Mouse (Mus musculus) embryonic facial prominence, embryonic 15.5 days (tissue): ENCODE measurements around the gene Lhx6. TPM values are rescaled to one million over a fixed set of nuclear protein-coding genes. Genes with fewer than 3 reads are reported as not detected.
A peak's percentile ranks its signal among the peaks of the same experiment; 100 is the strongest.
"Not testable (repeated sequence)": the region's sequence is repeated elsewhere in the genome, so short reads cannot be mapped to it uniquely, and the experiment has no call there.

ENCODE experiments used
- ATAC-seq: fragments of 200-750 bp; cut with Nextera tagmentation; 2 replicates; pipeline ENCODE4 v1.8.0; 2017; ENCODE audit warnings: low read depth, moderate TSS enrichment; ENCODE audit not compliant: insufficient number of reproducible peaks, low FRiP score, low TSS enrichment
- H3K27ac ChIP-seq: fragments of 300-500 bp; sonication (generic); replicated peaks from 2 replicates; pipeline ENCODE4 v1.5.1; 2015; ENCODE audit warnings: mild to moderate bottlenecking, inconsistent platforms
- H3K27me3 ChIP-seq: fragments of 300-500 bp; sonication (generic); 2 replicates; pipeline ENCODE4 v1.6.1; 2015; ENCODE audit warnings: inconsistent platforms
- H3K36me3 ChIP-seq: fragments of 300-500 bp; sonication (generic); 2 replicates; pipeline ENCODE4 v1.6.1; 2015; ENCODE audit warnings: mild to moderate bottlenecking, inconsistent platforms
- H3K4me1 ChIP-seq: fragments of 300-500 bp; sonication (generic); 2 replicates; pipeline ENCODE4 v1.6.1; 2015; ENCODE audit warnings: inconsistent platforms
- H3K4me2 ChIP-seq: fragments of 300-500 bp; sonication (generic); replicated peaks from 2 replicates; pipeline ENCODE4 v1.6.1; 2015; ENCODE audit warnings: mild to moderate bottlenecking, inconsistent platforms
- H3K4me3 ChIP-seq: fragments of 300-500 bp; sonication (generic); replicated peaks from 2 replicates; pipeline ENCODE4 v1.5.1; 2015; ENCODE audit warnings: mild to moderate bottlenecking, inconsistent platforms
- H3K9ac ChIP-seq: fragments of 300-500 bp; sonication (generic); 2 replicates; pipeline ENCODE4 v1.6.1; 2015; ENCODE audit warnings: inconsistent platforms
- H3K9me3 ChIP-seq: fragments of 300-500 bp; sonication (generic); replicated peaks from 2 replicates; pipeline ENCODE4 v1.6.1; 2016; ENCODE audit warnings: inconsistent platforms
- WGBS: fragments of 180-500 bp; shearing (Covaris S2); methylation state at CpG from one replicate; pipeline ENCODE4 v1.1.7; 2015; 5-methylcytosine and 5-hydroxymethylcytosine counted together
- polyA plus RNA-seq: library from polyadenylated mRNA; unstranded; fragments of >200 nt; fragmentation: Nextera tagmentation; extraction: Ambion mirVana; gene quantifications from 2 replicates; pipeline ENCODE4 v1.2.1, GENCODE M21; 2015

Gene Lhx6
- polyA plus RNA-seq = 7.0 and 7.2 TPM in 2 replicates

GRCm38 (mm10) chr2:36104956-36105741 is at the start of gene Lhx6:
TSS of gene Lhx6 (minus strand) at chr2:36105408.
- H3K9me3 ChIP-seq = no peaks in the 10 kb centered on the region
- H3K27me3 ChIP-seq = peaks cover 84% of the 10 kb centered on the region
- peak within 1 kb of the TSS; percentile 28 for H3K9ac ChIP-seq
- peaks cover 42% of the 10 kb centered on the region for H3K4me1 ChIP-seq
- peak; percentile 55 for ATAC-seq
- peak within 1 kb of the TSS; percentile 56 for H3K27ac ChIP-seq
- no peaks in the 10 kb centered on the region for H3K36me3 ChIP-seq
- WGBS = under 1% methylated on average over 52 of the region's 58 CpGs
- H3K4me3 ChIP-seq = peak within 1 kb of the TSS; percentile 55
- peak within 1 kb of the TSS; percentile 64 for H3K4me2 ChIP-seq

- 97% methylated on average over 4 of the region's 4 CpGs for WGBS
- not testable (repeated sequence) for H3K27ac ChIP-seq, ATAC-seq, H3K4me2 ChIP-seq, H3K9me3 ChIP-seq, H3K4me1 ChIP-seq, H3K4me3 ChIP-seq, H3K9ac ChIP-seq, H3K27me3 ChIP-seq
- peaks cover 11% of the 10 kb centered on the region for H3K36me3 ChIP-seq
Measured at GRCm38 (mm10) chr2:36152401-36152800, 47.2 kb upstream of the Lhx6 start.

- no peak overlapping the region for H3K9ac ChIP-seq
- no peaks in the 10 kb centered on the region for H3K4me1 ChIP-seq
- 39% methylated on average over 7 of the region's 7 CpGs for WGBS
- H3K4me3 ChIP-seq = no peak overlapping the region
- H3K27me3 ChIP-seq = no peaks in the 10 kb centered on the region
- H3K36me3 ChIP-seq = peaks cover 4% of the 10 kb centered on the region; the same call in 1 of the 2 replicates
- H3K9me3 ChIP-seq = no peaks in the 10 kb centered on the region
- no peak overlapping the region for H3K27ac ChIP-seq
- no peak for ATAC-seq
- H3K4me2 ChIP-seq = no peak overlapping the region
Measured at GRCm38 (mm10) chr2:36148876-36149365, 43.7 kb upstream of the Lhx6 start.

GRCm38 (mm10) chr2:36139096-36139495 is 33.9 kb upstream of the Lhx6 start:
- Histone ChIP-seq H3K27me3 (no peaks in the 10 kb centered on the region), H3K4me2 (no peak overlapping the region), H3K4me3 (no peak overlapping the region), H3K27ac (no peak overlapping the region), H3K4me1 (peaks cover 15% of the 10 kb centered on the region), H3K36me3 (peaks cover 12% of the 10 kb centered on the region; the same call in 1 of the 2 replicates), H3K9ac (no peak overlapping the region), H3K9me3 (no peaks in the 10 kb centered on the region)
- no peak for ATAC-seq
- 40% methylated on average over 2 of the region's 2 CpGs for WGBS

DNA sequence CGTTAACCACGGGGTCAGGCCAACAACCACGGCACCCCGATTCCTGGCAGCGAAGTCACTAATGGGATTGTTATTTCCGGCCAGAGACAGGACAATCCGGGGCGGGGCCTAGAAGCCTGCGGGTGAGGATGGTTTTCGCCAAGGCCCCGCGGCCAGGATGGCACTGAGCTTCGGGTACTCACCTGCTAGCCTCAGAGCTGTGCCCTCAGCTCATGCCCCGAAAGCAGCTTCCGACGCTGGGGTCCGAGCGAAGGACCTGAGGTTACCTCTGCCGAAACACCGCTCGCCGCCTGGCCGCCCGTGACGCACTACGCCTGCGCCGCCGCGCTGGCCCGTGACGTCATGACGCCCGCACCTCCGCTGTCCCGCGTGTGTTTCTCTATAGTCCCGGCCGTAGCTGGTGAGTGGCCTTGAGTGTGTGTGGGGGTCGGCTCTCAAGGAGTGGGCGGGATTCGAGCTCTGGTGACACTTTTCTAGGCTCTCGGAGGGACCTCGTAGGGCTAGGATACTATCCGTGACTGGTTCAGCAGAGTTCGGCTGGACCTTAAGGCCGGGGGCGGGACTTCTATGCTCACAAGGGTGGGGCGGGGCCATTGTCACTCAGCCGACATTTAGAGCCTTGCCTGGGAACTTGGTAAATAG is 31.2 kb upstream of the Lhx6 start, which contains the start of the genes Mrrf and Rbm18:
TSS of gene Mrrf (plus strand) at position 90 of the 642 bp plus-strand sequence.
TSS of gene Rbm18 (minus strand) at position 474 of the 642 bp plus-strand sequence.
- Histone ChIP-seq H3K36me3 (peaks cover 22% of the 10 kb centered on the region), H3K9me3 (no peaks in the 10 kb centered on the region), H3K27ac (peak within 1 kb of the TSS; percentile 87), H3K27me3 (no peaks in the 10 kb centered on the region), H3K4me3 (peak within 1 kb of the TSS; percentile 74), H3K4me1 (peaks cover 15% of the 10 kb centered on the region), H3K9ac (peak within 1 kb of the TSS; percentile 71), H3K4me2 (peak within 1 kb of the TSS; percentile 61)
- under 1% methylated on average over 50 of the region's 50 CpGs for WGBS
- peak; percentile 96 for ATAC-seq

- no peaks in the 10 kb centered on the region for H3K9me3 ChIP-seq
- WGBS = under 1% methylated on average over 4 of the region's 4 CpGs
- peaks cover 15% of the 10 kb centered on the region for H3K4me1 ChIP-seq
- peak overlapping the region; percentile 61 for H3K4me2 ChIP-seq
- H3K36me3 ChIP-seq = peaks cover 27% of the 10 kb centered on the region
- H3K9ac ChIP-seq = peak overlapping the region; percentile 71
- no peak for ATAC-seq
- H3K27ac ChIP-seq = peak overlapping the region; percentile 87
- H3K4me3 ChIP-seq = peak overlapping the region; percentile 74
- H3K27me3 ChIP-seq = no peaks in the 10 kb centered on the region
Measured at GRCm38 (mm10) chr2:36135887-36136286, 30.7 kb upstream of the Lhx6 start.

DNA sequence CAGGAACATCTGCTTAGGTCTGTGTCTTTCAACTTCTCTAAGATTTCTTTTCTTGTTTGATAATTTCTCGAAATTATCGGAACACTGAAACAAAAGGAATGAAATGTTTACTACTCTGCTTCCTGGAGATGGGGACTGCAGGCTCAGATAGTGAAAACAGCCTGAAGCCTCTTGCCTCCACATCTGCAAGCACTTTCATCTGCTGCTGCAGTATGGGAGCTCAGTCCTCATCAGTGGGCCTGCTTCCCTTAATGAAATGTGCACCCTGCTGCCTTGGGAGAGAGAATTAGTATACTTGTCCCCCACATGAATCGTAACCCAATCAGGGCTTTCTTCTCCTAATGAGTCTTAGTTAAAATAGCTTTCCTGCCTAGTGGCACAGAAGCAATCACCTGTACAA is 23.8 kb upstream of the Lhx6 start:
- H3K4me1 ChIP-seq = no peaks in the 10 kb centered on the region
- WGBS = 54% methylated on average over 3 of the region's 3 CpGs
- H3K4me3 ChIP-seq = no peak overlapping the region
- ATAC-seq = no peak
- H3K27me3 ChIP-seq = no peaks in the 10 kb centered on the region
- H3K9me3 ChIP-seq = no peaks in the 10 kb centered on the region
- H3K27ac ChIP-seq = no peak overlapping the region
- H3K36me3 ChIP-seq = peaks cover 72% of the 10 kb centered on the region
- no peak overlapping the region for H3K9ac ChIP-seq
- H3K4me2 ChIP-seq = no peak overlapping the region

GRCm38 (mm10) chr2:36127973-36128372 is 22.8 kb upstream of the Lhx6 start:
- Histone ChIP-seq H3K4me1 (no peaks in the 10 kb centered on the region), H3K4me3 (no peak overlapping the region), H3K4me2 (no peak overlapping the region), H3K9ac (no peak overlapping the region), H3K36me3 (peaks cover 68% of the 10 kb centered on the region), H3K27me3 (no peaks in the 10 kb centered on the region), H3K27ac (no peak overlapping the region), H3K9me3 (no peaks in the 10 kb centered on the region)
- no peak for ATAC-seq
- 65% methylated on average over 4 of the region's 4 CpGs for WGBS

DNA sequence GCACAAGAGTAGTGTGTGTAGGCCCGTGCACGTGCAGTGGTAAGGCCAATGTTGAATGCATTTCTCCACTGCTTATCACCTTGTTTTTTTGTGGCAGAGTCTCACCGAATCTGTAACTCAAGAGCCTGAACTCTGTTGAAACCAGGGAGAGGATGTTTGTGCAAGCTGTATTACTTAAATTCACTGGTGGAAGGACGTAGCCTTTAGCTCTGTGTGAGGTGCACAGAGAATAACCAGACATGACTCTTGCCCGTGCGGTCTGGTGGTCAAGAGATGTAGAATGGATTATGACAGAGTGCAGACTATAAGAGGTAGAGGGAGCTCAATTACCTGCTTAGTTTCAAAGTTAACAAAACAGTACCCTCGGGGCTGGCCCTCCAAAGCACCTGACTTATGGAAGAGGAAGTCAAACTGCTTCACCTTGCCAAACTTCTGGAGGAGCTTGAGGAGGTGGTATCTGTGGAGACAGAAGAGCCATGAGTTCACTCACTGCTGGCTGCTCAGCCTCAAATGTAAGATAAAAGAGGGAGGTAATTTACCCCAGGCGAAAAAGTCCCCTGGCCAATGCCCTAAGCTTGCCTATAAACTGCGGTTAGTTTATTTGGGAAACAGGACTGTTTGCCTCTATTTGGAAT is 21.7 kb upstream of the Lhx6 start:
- H3K4me3 ChIP-seq = no peak overlapping the region
- H3K9me3 ChIP-seq = no peaks in the 10 kb centered on the region
- no peak overlapping the region for H3K9ac ChIP-seq
- no peak overlapping the region for H3K27ac ChIP-seq
- WGBS = 83% methylated on average over 9 of the region's 9 CpGs
- peaks cover 69% of the 10 kb centered on the region for H3K36me3 ChIP-seq
- H3K27me3 ChIP-seq = no peaks in the 10 kb centered on the region
- ATAC-seq = no peak
- no peak overlapping the region for H3K4me2 ChIP-seq
- no peaks in the 10 kb centered on the region for H3K4me1 ChIP-seq

DNA sequence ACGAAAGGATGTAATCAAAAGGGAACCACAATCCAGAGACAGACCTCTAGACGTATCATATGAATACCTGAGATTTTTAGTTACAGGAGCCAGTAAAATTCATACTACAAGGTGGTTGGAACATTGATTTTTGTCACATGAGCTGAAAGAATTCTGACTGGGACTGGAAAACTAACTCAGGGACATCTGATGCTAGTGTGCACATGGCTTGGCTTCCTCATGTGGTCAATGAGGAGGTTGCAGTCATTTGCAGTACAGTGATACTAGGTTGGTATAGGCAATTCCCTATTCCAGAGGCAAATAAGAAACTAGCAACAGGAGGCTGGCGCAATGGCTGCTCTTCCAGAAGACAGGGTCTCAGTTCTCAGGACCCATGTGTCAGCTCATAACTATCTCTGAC is 7.4 kb upstream of the Lhx6 start:
- Histone ChIP-seq H3K27ac (no peak overlapping the region), H3K4me1 (no peaks in the 10 kb centered on the region), H3K27me3 (peaks cover 16% of the 10 kb centered on the region), H3K4me2 (no peak overlapping the region), H3K4me3 (no peak overlapping the region), H3K9ac (no peak overlapping the region), H3K9me3 (no peaks in the 10 kb centered on the region), H3K36me3 (peaks cover 20% of the 10 kb centered on the region)
- no peak for ATAC-seq
- 63% methylated on average over 3 of the region's 3 CpGs for WGBS

DNA sequence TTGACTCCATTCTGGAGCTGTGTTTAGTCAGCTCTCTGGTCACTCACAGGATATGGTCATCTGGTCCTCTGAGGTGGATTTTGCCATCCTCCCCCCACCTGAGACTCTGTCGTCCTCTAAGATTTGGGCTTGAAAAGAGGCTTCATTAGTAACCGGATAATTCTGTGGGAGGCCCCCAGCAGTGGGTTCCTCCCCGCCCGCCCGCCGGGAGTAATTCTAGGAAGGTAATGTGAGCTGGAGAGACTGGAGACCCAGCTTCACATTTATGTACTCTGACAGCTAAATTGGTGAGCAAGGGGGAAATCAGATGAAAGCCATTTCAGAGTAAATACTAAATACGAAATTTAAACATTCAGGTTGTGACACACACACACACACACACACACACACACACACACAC is 3.4 kb upstream of the Lhx6 start:
- H3K36me3 ChIP-seq = no peaks in the 10 kb centered on the region
- peaks cover 22% of the 10 kb centered on the region for H3K4me1 ChIP-seq
- no peak overlapping the region for H3K9ac ChIP-seq
- no peak overlapping the region for H3K4me3 ChIP-seq
- WGBS = under 1% methylated on average over 7 of the region's 7 CpGs
- no peak for ATAC-seq
- peaks cover 53% of the 10 kb centered on the region for H3K27me3 ChIP-seq
- H3K4me2 ChIP-seq = no peak overlapping the region
- no peak overlapping the region for H3K27ac ChIP-seq
- no peaks in the 10 kb centered on the region for H3K9me3 ChIP-seq
